Comparison of ENCODE assay signal across 8 mouse cellular contexts in the genomic region with DNA sequence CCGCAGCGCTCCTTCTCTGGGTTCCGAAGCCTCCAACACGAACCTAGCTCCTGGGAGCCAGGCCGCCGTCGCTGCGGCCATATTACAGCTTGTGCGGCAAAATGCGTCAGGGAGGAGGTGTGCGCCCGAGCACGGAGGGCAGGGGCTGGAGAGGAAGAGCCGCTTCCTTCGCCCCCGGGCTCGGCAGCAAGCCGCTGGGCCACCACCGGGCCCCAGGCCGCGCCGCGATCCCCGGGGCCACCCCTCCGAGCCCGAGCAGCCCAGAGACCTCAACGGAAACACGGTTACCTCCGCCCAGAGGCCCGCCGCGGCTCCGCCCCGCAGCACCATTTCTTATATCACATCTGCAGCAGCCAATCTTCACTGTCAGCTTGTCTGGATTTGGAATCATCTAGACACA. TPM values are rescaled to one million over a fixed set of nuclear protein-coding genes. Genes with fewer than 3 reads are reported as not detected.
A peak's percentile ranks its signal among the peaks of the same experiment; 100 is the strongest.
DNase-seq lines count a peak whose midpoint lies in the region; ATAC-seq and TF ChIP-seq lines count a peak whose summit lies in the region.

No protein-coding gene starts in this region.

- no peaks in the 10 kb centered on the region for H3K4me1 ChIP-seq in lung, embryonic 14.5 days (ENCODE audit: insufficient read depth)
- no peaks in the 10 kb centered on the region for H3K4me1 ChIP-seq in lung, adult 2 months (ENCODE audit: control insufficient read depth, insufficient read depth, low read length)
- H3K4me1 ChIP-seq in heart, embryonic 14.5 days (ENCODE audit: control insufficient read depth in 2 of 2, insufficient read depth in 2 of 2, low read length in 2 of 2): no peaks in the 10 kb centered on the region
- H3K4me1 ChIP-seq in liver, embryonic 11.5 days (replicated peaks; ENCODE audit: control insufficient read depth, insufficient read depth, low read length): no peaks in the 10 kb centered on the region; the same call in 1 of the 2 replicates

- no peaks in the 10 kb centered on the region for H3K36me3 ChIP-seq in lung, embryonic 14.5 days (ENCODE audit: insufficient read depth)
- no peaks in the 10 kb centered on the region for H3K36me3 ChIP-seq in heart, embryonic 14.5 days (ENCODE audit: control insufficient read depth, insufficient read depth, low read length)
- H3K36me3 ChIP-seq in liver, embryonic 11.5 days (ENCODE audit: control insufficient read depth, insufficient read depth, low read length): no peaks in the 10 kb centered on the region

- peak overlapping the region; percentile 56 for H3K9ac ChIP-seq in lung, embryonic 14.5 days
- H3K9ac ChIP-seq in heart, embryonic 14.5 days (ENCODE audit: low read length): peak overlapping the region; percentile 70
- H3K9ac ChIP-seq in liver, embryonic 11.5 days (ENCODE audit: low read depth, low read length): peak overlapping the region; percentile 60

- TF ChIP-seq CTCF in lung, embryonic 14.5 days (IDR thresholded peaks at IDR 0.05; ENCODE audit: low read depth): no peak
- no peak for TF ChIP-seq CTCF in lung, adult 2 months (IDR thresholded peaks at IDR 0.05; ENCODE audit: insufficient read depth, low read length)

- no peaks in the 10 kb centered on the region for H3K9me3 ChIP-seq in lung, embryonic 14.5 days (ENCODE audit: low read depth, low read length)
- no peaks in the 10 kb centered on the region for H3K9me3 ChIP-seq in heart, embryonic 14.5 days (ENCODE audit: control insufficient read depth, low read length)
- H3K9me3 ChIP-seq in liver, embryonic 11.5 days (ENCODE audit: control insufficient read depth, low read length): no peaks in the 10 kb centered on the region

- no peak for TF ChIP-seq POLR2A in lung, adult 2 months (IDR thresholded peaks at IDR 0.05; ENCODE audit: borderline replicate concordance, extremely low read depth, low read depth, low read length)

- DNase-seq in lung, embryonic 14.5 days: peak; percentile 33
- DNase-seq in lung, adult 2 months: no peak
- DNase-seq in liver, embryonic 11.5 days (ENCODE audit: low spot score): peak; percentile 52
- no peak for DNase-seq in c-Kit-positive CD71-positive TER-119-positive erythroid progenitor cells, embryonic 14.5 days (ENCODE audit: low spot score)
- DNase-seq in left cerebral cortex, postnatal 14 days (ENCODE audit: low spot score in 2 of 2): no peak

- no peak for ATAC-seq in lung, embryonic 14.5 days (ENCODE audit: insufficient read depth)
- ATAC-seq in common myeloid progenitor, adult 5-6 weeks (replicated peaks; ENCODE audit: low read depth, poor library complexity, severe bottlenecking): peak; percentile 86
- ATAC-seq in heart, embryonic 14.5 days (ENCODE audit: insufficient number of reproducible peaks, insufficient read depth, low FRiP score, low read depth): no peak
- ATAC-seq in liver, embryonic 11.5 days (replicated peaks; ENCODE audit: low FRiP score): no peak
- ATAC-seq in neutrophil, adult 5-6 weeks (ENCODE audit: extremely low read depth, insufficient number of reproducible peaks, low FRiP score, poor library complexity, severe bottlenecking): peak; percentile 47

- peak overlapping the region; percentile 81 for H3K4me2 ChIP-seq in lung, embryonic 14.5 days
- H3K4me2 ChIP-seq in heart, embryonic 14.5 days (ENCODE audit: low read length): peak overlapping the region; percentile 84
- peak overlapping the region; percentile 81 for H3K4me2 ChIP-seq in liver, embryonic 11.5 days

- H3K4me3 ChIP-seq in lung, embryonic 14.5 days (ENCODE audit: low read depth, low read length): peak overlapping the region; percentile 44
- no peak overlapping the region for H3K4me3 ChIP-seq in lung, adult 2 months (replicated peaks; ENCODE audit: extremely low read depth, low read depth, low read length)
- H3K4me3 ChIP-seq in heart, embryonic 14.5 days (ENCODE audit: control insufficient read depth in 1 of 2, insufficient read depth in 1 of 2, low read depth in 1 of 2, low read length in 2 of 2): peak overlapping the region; percentile 57 to 67
- H3K4me3 ChIP-seq in liver, embryonic 11.5 days (ENCODE audit: low read depth, low read length): peak overlapping the region; percentile 55

- peaks cover 10% of the 10 kb centered on the region; the same call in 1 of the 2 replicates for H3K27me3 ChIP-seq in lung, embryonic 14.5 days (ENCODE audit: insufficient read depth, low read length)
- peaks cover 10% of the 10 kb centered on the region; the same call in 1 of the 2 replicates for H3K27me3 ChIP-seq in heart, embryonic 14.5 days (ENCODE audit: control insufficient read depth, insufficient read depth, low read length)
- H3K27me3 ChIP-seq in liver, embryonic 11.5 days (replicated peaks; ENCODE audit: control insufficient read depth, insufficient read depth, low read length): peaks cover 3% of the 10 kb centered on the region

- intact Hi-C loops in left cerebral cortex, postnatal 14 days (cut with DNase I): no loop called here

- H3K27ac ChIP-seq in lung, embryonic 14.5 days (ENCODE audit: low read depth): no peak overlapping the region
- no peak overlapping the region for H3K27ac ChIP-seq in heart, embryonic 14.5 days (replicated peaks in 1 of 2; ENCODE audit: control insufficient read depth in 1 of 2, insufficient read depth in 1 of 2, low read depth in 2 of 2, low read length in 2 of 2)
- H3K27ac ChIP-seq in liver, embryonic 11.5 days (ENCODE audit: low read depth, low read length): no peak overlapping the region

- WGBS in lung, embryonic 14.5 days: 2% methylated on average over 34 of the region's 34 CpGs
- WGBS in lung, adult 2 months: 2% methylated on average over 34 of the region's 34 CpGs
- under 1% methylated on average over 34 of the region's 34 CpGs for WGBS in heart, embryonic 14.5 days
- WGBS in liver, embryonic 11.5 days: under 1% methylated on average over 34 of the region's 34 CpGs

RNA-seq across cellular contexts. Expression of a gene that starts 22.9 kb away (rescaled TPM):
- not detected in 2 replicates for polyA plus RNA-seq in lung, embryonic 14.5 days (2014; fragmentation: Nextera tagmentation; extraction: Ambion mirVana)
- polyA plus RNA-seq in lung, adult 2 months (2012; rRNA removed): 0.26 and 0.74 TPM in 2 replicates
- 0.82 TPM in 1 of 2 replicates, not detected in the other for total RNA-seq in common myeloid progenitor, adult 5-6 weeks (2017)
- not detected in 2 replicates for polyA plus RNA-seq in heart, embryonic 14.5 days (2014; fragmentation: Nextera tagmentation; extraction: Ambion mirVana)
- polyA plus RNA-seq in liver, embryonic 11.5 days (2014; fragmentation: Nextera tagmentation; extraction: Ambion mirVana): 0.43 TPM in 1 of 2 replicates, not detected in the other
- 0.58 and 2.3 TPM in 2 replicates for total RNA-seq in neutrophil, adult 5-6 weeks (2017)
- 1 to 10 TPM; 3.7 to 4.0 TPM for total RNA-seq in left cerebral cortex, postnatal 14 days (2021)

RNA-seq across cellular contexts. Expression of a gene that starts 40.2 kb away (rescaled TPM):
- not detected in 2 replicates for polyA plus RNA-seq in lung, embryonic 14.5 days (2014; fragmentation: Nextera tagmentation; extraction: Ambion mirVana)
- 4.3 TPM in 1 of 2 replicates, not detected in the other for polyA plus RNA-seq in lung, adult 2 months (2012; rRNA removed)
- not detected in 2 replicates for total RNA-seq in common myeloid progenitor, adult 5-6 weeks (2017)
- not detected in 2 replicates for polyA plus RNA-seq in heart, embryonic 14.5 days (2014; fragmentation: Nextera tagmentation; extraction: Ambion mirVana)
- polyA plus RNA-seq in liver, embryonic 11.5 days (2014; fragmentation: Nextera tagmentation; extraction: Ambion mirVana): not detected in 2 replicates
- total RNA-seq in neutrophil, adult 5-6 weeks (2017): not detected in 2 replicates
- total RNA-seq in left cerebral cortex, postnatal 14 days (2021): not detected

Comparison
In these comparisons a context has a peak if more than half of its experiments do, and no peak if none do; other contexts are left out.
1. DNase-seq: peak in lung, embryonic 14.5 days (single experiment) and liver, embryonic 11.5 days (single experiment); none in lung, adult 2 months (single experiment), c-Kit-positive CD71-positive TER-119-positive erythroid progenitor cells, embryonic 14.5 days (single experiment) and left cerebral cortex, postnatal 14 days (0 of 2).
2. ATAC-seq: peak in common myeloid progenitor, adult 5-6 weeks (single experiment) and neutrophil, adult 5-6 weeks (single experiment); none in lung, embryonic 14.5 days (single experiment), heart, embryonic 14.5 days (single experiment) and liver, embryonic 11.5 days (single experiment).
3. Peak in every context shown above with its lines, with median percentiles within 50 percentile points of each other: H3K4me2 ChIP-seq and H3K9ac ChIP-seq.